Mouse (Mus musculus) liver, embryonic 14.5 days (tissue): ENCODE measurements around the gene Aip.
A peak's percentile ranks its signal among the peaks of the same experiment; 100 is the strongest.

Experiments
- CTCF ChIP-seq: IDR thresholded peaks from 2 replicates; pipeline ENCODE4 v1.5.1; 2016; ENCODE audit warnings: antibody characterized with exemption, low read depth, control low read depth
- EP300 ChIP-seq: IDR thresholded peaks from 2 replicates; pipeline ENCODE4 v1.6.1; 2016; ENCODE audit warnings: antibody characterized with exemption, low read depth

DNA sequence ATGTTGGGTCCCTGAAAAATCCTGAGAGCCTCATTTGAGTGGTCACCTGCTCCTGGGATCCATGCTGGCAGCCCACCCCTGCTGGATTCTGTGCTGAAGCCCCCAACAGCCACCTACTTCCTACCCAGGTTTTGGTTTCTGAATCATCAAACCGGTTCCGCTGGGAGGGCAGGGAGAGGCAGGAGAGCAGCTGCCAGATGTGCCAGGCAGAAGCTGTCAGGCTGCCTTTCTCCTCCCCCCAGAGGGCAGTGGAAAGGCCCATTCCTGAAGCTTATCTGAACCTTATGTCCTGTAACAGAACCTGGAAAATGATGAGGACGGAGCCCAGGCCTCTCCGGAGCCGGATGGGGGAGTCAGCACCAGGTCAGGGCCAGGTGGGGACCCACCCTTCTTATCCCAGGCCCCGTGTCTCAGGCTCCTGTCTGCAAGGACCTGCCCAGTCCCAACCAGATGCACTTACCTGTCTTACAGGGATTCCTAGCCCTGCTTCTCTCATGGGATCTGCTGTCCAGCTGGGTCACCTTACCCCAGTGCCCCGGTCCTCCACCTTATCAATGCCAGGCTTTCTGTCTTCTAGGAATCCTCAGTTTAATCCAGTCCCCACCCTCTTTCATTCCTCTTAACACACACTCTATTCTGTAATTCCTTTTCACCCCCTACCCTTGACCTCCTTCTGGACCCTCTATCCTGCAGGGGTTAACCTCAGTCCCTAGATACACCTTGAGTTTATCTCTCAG is 1.3 kb upstream of the Aip start:
- no peak for TF ChIP-seq EP300
- TF ChIP-seq CTCF = 0 out of 2 replicates have a peak, but pooled peaks have one; percentile 5
